Mouse (Mus musculus) urinary bladder, postnatal 10 days (tissue): ENCODE results near the gene Galm.

Experiments used
- DNase-seq: peaks from one replicate; pipeline ENCODE4 v3.0.0; 2022; ENCODE audit warnings: low spot score

Gene Galm

DNA sequence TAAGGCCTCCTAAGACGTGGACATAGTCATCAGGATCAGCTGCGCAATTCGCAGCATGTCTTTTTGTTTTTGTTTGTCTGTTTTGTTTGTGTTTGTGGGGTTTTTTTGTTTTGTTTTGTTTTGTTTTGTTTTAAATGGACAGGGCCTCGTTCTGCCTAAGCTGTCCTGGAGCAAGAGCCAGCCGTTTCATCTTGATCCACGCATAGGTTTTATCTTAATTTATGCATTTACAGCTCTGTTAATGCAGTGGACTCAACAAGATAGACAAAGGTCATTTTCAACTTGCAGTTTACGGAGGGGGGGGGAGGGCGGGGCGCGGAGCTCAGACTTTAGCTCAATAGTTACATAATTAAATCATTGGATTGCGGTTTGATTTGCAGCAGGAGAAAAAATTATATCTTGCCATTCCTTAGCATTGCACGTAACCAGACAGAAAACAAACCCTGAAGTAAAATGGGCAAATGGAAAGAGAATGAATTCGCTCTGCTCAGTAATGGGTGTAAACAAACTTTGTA, 1.3 kb downstream of the Galm start:
- DNase-seq: no peak

GRCm38 (mm10) chr17:80129387-80129786, 2.1 kb downstream of the Galm start:
- no peak for DNase-seq

- no peak for DNase-seq
Measured at GRCm38 (mm10) chr17:80130718-80131430, 3.6 kb downstream of the Galm start.

GRCm38 (mm10) chr17:80131431-80131766, 4.1 kb downstream of the Galm start:
- no peak for DNase-seq

GRCm38 (mm10) chr17:80131838-80132237, 4.6 kb downstream of the Galm start:
- DNase-seq: no peak

DNA sequence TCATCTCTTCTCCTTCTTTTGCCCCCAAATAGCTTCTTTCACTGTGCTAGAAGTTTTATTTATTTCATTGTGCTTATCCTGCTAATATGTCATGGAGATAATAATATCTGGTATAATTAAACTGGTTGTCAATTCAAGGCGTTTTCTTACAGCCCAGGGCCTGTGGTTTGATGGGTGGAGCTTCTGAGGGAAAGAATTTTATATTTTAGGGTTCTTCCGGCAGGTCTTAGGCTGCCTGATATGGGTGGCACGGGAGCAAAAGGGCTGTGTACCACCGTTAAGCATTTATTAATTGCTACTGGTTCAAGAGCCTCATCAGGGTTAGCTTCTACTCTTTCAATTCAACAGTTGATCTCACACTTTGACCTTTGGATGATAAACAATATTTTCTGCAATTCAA, 5.2 kb downstream of the Galm start:
- no peak for DNase-seq

DNA sequence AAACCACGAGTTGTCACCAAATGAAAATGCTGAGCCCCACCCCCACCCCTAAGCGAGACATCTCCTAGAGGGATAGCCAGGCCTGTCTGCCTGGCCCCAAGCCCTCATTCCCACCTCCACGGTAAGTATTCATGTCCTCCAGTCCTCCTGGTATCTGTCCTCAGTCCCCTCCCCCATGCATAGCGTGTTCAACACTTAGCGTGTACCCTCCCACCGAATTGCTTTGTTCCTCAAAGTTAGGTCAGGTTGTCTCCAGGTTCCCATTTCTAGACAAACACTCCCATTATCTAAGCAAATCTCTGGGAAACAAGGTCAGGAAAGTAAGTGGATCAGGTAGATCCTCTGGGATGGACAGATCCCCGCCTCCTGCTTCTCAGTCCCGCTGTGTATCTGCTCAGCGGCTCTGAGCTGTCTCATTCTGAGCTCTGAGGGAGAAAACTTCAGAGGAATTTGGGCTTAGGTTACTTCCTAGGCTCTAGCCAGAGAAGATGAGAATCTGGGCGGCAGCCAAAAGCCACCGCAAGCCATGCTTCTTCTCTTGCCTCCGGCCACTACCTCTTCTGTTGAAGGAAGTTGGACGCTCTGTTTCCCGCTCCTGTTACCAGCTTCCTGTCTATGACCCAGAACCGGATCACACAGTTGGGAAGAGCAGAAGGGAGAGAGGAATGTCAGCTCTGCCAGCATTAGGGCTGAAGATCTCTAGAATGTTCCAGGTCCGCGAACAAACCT, 11.3 kb downstream of the Galm start:
- DNase-seq: no peak

GRCm38 (mm10) chr17:80139753-80140444, 12.6 kb downstream of the Galm start:
- DNase-seq: no peak

GRCm38 (mm10) chr17:80143478-80144232, 16.4 kb downstream of the Galm start:
- no peak for DNase-seq

GRCm38 (mm10) chr17:80145210-80145609, 17.9 kb downstream of the Galm start:
- no peak for DNase-seq

GRCm38 (mm10) chr17:80145771-80146170, 18.5 kb downstream of the Galm start:
- DNase-seq: no peak

GRCm38 (mm10) chr17:80148053-80148994, 21.1 kb downstream of the Galm start:
- no peak for DNase-seq

DNA sequence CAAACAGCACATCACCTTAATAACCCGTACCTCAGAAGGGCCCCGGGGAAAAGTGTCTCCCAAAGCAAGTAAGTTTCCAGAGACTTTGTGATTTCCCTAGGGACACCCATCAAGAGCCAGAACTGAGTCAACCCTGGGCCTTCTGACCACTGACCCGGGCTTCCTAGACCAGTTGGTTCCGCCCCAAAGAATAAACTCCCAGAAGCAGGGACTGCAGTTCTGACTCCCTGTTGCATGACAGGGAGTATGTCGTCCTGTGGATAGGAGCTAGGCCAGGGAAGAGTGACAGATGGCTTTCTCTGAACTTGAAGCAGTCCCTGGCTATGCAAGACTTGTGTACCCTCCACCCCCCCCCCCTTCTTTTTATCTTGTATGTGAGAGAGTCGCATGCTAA, 21.7 kb downstream of the Galm start:
- DNase-seq: no peak

GRCm38 (mm10) chr17:80151353-80151752, 24.1 kb downstream of the Galm start:
- DNase-seq: no peak

- no peak for DNase-seq
Measured at GRCm38 (mm10) chr17:80152767-80153630, 25.7 kb downstream of the Galm start.

DNA sequence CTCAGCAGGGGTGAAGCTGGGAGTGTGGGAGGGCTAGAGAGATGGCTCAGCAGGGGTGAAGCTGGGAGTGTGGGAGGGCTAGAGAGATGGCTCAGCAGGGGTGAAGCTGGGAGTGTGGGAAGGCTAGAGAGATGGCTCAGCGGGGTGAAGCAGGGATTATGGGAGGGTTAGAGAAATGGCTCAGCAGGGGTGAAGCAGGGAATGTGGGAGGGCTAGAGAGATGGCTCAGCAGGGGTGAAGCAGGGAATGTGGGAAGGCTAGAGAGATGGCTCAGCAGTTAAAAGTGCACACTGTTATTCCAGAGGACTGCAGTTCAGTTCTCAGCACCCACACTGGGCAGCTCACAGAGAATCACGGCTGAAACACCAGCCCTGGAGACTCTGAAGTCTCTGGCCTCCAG, 26.4 kb downstream of the Galm start:
- DNase-seq: no peak

GRCm38 (mm10) chr17:80156905-80157304, 29.6 kb downstream of the Galm start:
- no peak for DNase-seq

GRCm38 (mm10) chr17:80157489-80157888, 30.2 kb downstream of the Galm start:
- no peak for DNase-seq

DNA sequence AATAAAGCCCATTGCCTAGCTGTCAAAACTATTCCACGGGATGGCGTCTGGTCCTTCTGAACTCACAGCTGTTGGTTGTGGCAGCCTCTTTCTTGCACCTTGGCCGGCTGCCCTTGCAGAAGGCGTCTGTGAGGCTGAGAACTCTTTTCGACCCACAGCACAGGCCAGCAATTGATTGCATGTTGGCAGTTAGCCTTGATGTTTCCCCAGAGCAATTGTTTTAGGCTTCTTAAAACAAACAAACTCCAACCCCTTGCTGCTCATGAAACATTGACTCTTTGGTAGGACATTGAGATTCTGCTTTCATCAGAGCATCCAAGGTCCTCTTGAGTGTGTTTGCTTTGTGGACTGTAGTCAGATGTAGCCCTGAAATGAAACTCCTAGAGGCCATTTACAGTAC, 33.2 kb downstream of the Galm start:
- no peak for DNase-seq

GRCm38 (mm10) chr17:80163991-80164390, 36.7 kb downstream of the Galm start:
- DNase-seq: no peak
